Mouse (Mus musculus): ENCODE measurements around the gene Ndufaf2. TPM values are rescaled to one million over a fixed set of nuclear protein-coding genes. Genes with fewer than 3 reads are reported as not detected.

Ndufaf2 gene
- polyA plus RNA-seq, 1 experiment from 2014 or later: 79.7 TPM

- no peak for ATAC-seq (ENCODE audit: insufficient read depth)
These were observed 162.1 kb downstream of the Ndufaf2 start for GRCm38 (mm10) chr13:107996301-107996700.

GRCm38 (mm10) chr13:107995211-107995610 is 163.2 kb downstream of the Ndufaf2 start:
- Histone ChIP-seq H3K4me1 (ENCODE audit: insufficient read depth) (no peaks in the 10 kb centered on the region), H3K36me3 (ENCODE audit: insufficient read depth) (no peaks in the 10 kb centered on the region), H3K9me3 (ENCODE audit: low read depth, low read length) (no peaks in the 10 kb centered on the region), H3K4me2 (no peak overlapping the region), H3K9ac (no peak overlapping the region), H3K27ac (ENCODE audit: low read depth) (no peak overlapping the region), H3K27me3 (ENCODE audit: insufficient read depth, low read length) (no peaks in the 10 kb centered on the region), H3K4me3 (ENCODE audit: low read depth, low read length) (no peak overlapping the region)
- TF ChIP-seq CTCF (IDR thresholded peaks at IDR 0.05; ENCODE audit: low read depth): no peak
- no peak for DNase-seq
- WGBS: 56% methylated on average over 7 of the region's 7 CpGs
- ATAC-seq (ENCODE audit: insufficient read depth): no peak

More at GRCm38 (mm10) chr13:107996301-107996700, 162.1 kb downstream of the Ndufaf2 start:
- WGBS: 92% methylated on average over 3 of the region's 3 CpGs
- DNase-seq: no peak
- H3K27me3 ChIP-seq (ENCODE audit: insufficient read depth, low read length): no peaks in the 10 kb centered on the region
- no peak overlapping the region for H3K27ac ChIP-seq (ENCODE audit: low read depth)
- no peak overlapping the region for H3K4me3 ChIP-seq (ENCODE audit: low read depth, low read length)
- no peaks in the 10 kb centered on the region for H3K4me1 ChIP-seq (ENCODE audit: insufficient read depth)
- no peak overlapping the region for H3K4me2 ChIP-seq
- no peak for TF ChIP-seq CTCF (IDR thresholded peaks at IDR 0.05; ENCODE audit: low read depth)
- no peak overlapping the region for H3K9ac ChIP-seq
- no peaks in the 10 kb centered on the region for H3K9me3 ChIP-seq (ENCODE audit: low read depth, low read length)
- no peaks in the 10 kb centered on the region for H3K36me3 ChIP-seq (ENCODE audit: insufficient read depth)

- 62% methylated on average over 1 of the region's 1 CpGs for WGBS
- Histone ChIP-seq H3K9ac (no peak overlapping the region), H3K36me3 (ENCODE audit: insufficient read depth) (no peaks in the 10 kb centered on the region), H3K9me3 (ENCODE audit: low read depth, low read length) (no peaks in the 10 kb centered on the region), H3K4me2 (no peak overlapping the region), H3K4me1 (ENCODE audit: insufficient read depth) (no peaks in the 10 kb centered on the region), H3K4me3 (ENCODE audit: low read depth, low read length) (no peak overlapping the region), H3K27ac (ENCODE audit: low read depth) (no peak overlapping the region), H3K27me3 (ENCODE audit: insufficient read depth, low read length) (no peaks in the 10 kb centered on the region)
- no peak for TF ChIP-seq CTCF (IDR thresholded peaks at IDR 0.05; ENCODE audit: low read depth)
- DNase-seq (no peak), ATAC-seq (ENCODE audit: insufficient read depth) (no peak)
These were observed 165.8 kb downstream of the Ndufaf2 start for GRCm38 (mm10) chr13:107992573-107992972.

GRCm38 (mm10) chr13:107984641-107985040 is 173.8 kb downstream of the Ndufaf2 start:
- Histone ChIP-seq H3K27me3 (ENCODE audit: insufficient read depth, low read length) (no peaks in the 10 kb centered on the region), H3K9ac (no peak overlapping the region), H3K9me3 (ENCODE audit: low read depth, low read length) (no peaks in the 10 kb centered on the region), H3K4me2 (no peak overlapping the region), H3K36me3 (ENCODE audit: insufficient read depth) (no peaks in the 10 kb centered on the region), H3K27ac (ENCODE audit: low read depth) (no peak overlapping the region), H3K4me1 (ENCODE audit: insufficient read depth) (no peaks in the 10 kb centered on the region), H3K4me3 (ENCODE audit: low read depth, low read length) (no peak overlapping the region)
- WGBS: 75% methylated on average over 5 of the region's 5 CpGs
- no peak for TF ChIP-seq CTCF (IDR thresholded peaks at IDR 0.05; ENCODE audit: low read depth)
- DNase-seq (no peak), ATAC-seq (ENCODE audit: insufficient read depth) (no peak)

- H3K4me2 ChIP-seq: no peak overlapping the region
- no peak overlapping the region for H3K27ac ChIP-seq (ENCODE audit: low read depth)
- no peaks in the 10 kb centered on the region for H3K36me3 ChIP-seq (ENCODE audit: insufficient read depth)
- no peaks in the 10 kb centered on the region for H3K27me3 ChIP-seq (ENCODE audit: insufficient read depth, low read length)
- no peaks in the 10 kb centered on the region for H3K9me3 ChIP-seq (ENCODE audit: low read depth, low read length)
- no peak for ATAC-seq (ENCODE audit: insufficient read depth)
- H3K4me1 ChIP-seq (ENCODE audit: insufficient read depth): no peaks in the 10 kb centered on the region
- no peak overlapping the region for H3K4me3 ChIP-seq (ENCODE audit: low read depth, low read length)
- 72% methylated on average over 5 of the region's 5 CpGs for WGBS
- no peak for TF ChIP-seq CTCF (IDR thresholded peaks at IDR 0.05; ENCODE audit: low read depth)
- DNase-seq: no peak
- no peak overlapping the region for H3K9ac ChIP-seq
These were observed 174.2 kb downstream of the Ndufaf2 start for GRCm38 (mm10) chr13:107984186-107984585.

GRCm38 (mm10) chr13:107983231-107983847 is 175.1 kb downstream of the Ndufaf2 start:
- no peaks in the 10 kb centered on the region for H3K36me3 ChIP-seq (ENCODE audit: insufficient read depth)
- H3K27ac ChIP-seq (ENCODE audit: low read depth): no peak overlapping the region
- 95% methylated on average over 6 of the region's 6 CpGs for WGBS
- H3K4me3 ChIP-seq (ENCODE audit: low read depth, low read length): no peak overlapping the region
- H3K9me3 ChIP-seq (ENCODE audit: low read depth, low read length): no peaks in the 10 kb centered on the region
- DNase-seq (no peak), ATAC-seq (ENCODE audit: insufficient read depth) (no peak)
- H3K9ac ChIP-seq: no peak overlapping the region
- no peak overlapping the region for H3K4me2 ChIP-seq
- no peaks in the 10 kb centered on the region for H3K4me1 ChIP-seq (ENCODE audit: insufficient read depth)
- H3K27me3 ChIP-seq (ENCODE audit: insufficient read depth, low read length): no peaks in the 10 kb centered on the region
- no peak; the same call in 1 of the 2 replicates for TF ChIP-seq CTCF (IDR thresholded peaks at IDR 0.05; ENCODE audit: low read depth)

- DNase-seq: no peak
- WGBS: 95% methylated on average over 6 of the region's 6 CpGs
- TF ChIP-seq CTCF (IDR thresholded peaks at IDR 0.05; ENCODE audit: low read depth): no peak
- Histone ChIP-seq H3K4me2 (no peak overlapping the region), H3K27ac (ENCODE audit: low read depth) (no peak overlapping the region), H3K9me3 (ENCODE audit: low read depth, low read length) (no peaks in the 10 kb centered on the region), H3K4me1 (ENCODE audit: insufficient read depth) (no peaks in the 10 kb centered on the region), H3K9ac (no peak overlapping the region), H3K4me3 (ENCODE audit: low read depth, low read length) (no peak overlapping the region), H3K36me3 (ENCODE audit: insufficient read depth) (no peaks in the 10 kb centered on the region), H3K27me3 (ENCODE audit: insufficient read depth, low read length) (no peaks in the 10 kb centered on the region)
- no peak for ATAC-seq (ENCODE audit: insufficient read depth)
These were observed 179.0 kb downstream of the Ndufaf2 start for GRCm38 (mm10) chr13:107979461-107979860.

Measured in lung, embryonic 14.5 days (tissue).